Mouse (Mus musculus): ENCODE measurements around the gene Map1lc3a.

DNA sequence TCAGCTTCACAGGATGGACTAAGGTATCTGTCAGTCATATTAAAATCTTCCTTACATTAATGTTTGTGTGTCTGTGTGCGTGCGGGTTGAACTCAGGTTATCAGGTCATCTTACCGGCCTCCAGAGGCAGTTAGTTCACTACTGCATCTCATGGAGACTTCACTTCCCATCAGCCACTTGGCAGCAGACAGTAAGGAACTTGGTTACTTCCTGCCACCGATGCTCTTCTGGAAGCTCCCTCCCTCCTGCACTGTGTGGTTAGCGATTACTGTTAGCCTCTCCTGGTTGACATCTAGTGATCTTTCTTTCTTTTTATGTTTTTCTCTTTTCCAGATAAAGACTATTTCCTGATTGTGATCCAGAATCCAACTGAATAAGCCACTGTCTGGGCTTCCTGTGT is 26.5 kb upstream of the Map1lc3a start:
- no peak for TF ChIP-seq CTCF (IDR thresholded peaks at IDR 0.05; ENCODE audit: insufficient read depth, low read length)
- TF ChIP-seq POLR2A (IDR thresholded peaks at IDR 0.05; ENCODE audit: borderline replicate concordance, extremely low read depth, low read depth, low read length) = no peak

Data from lung, adult 2 months (tissue).